Mouse (Mus musculus) gastrocnemius, postnatal 14 days (tissue): Measurements from ENCODE around the gene Phf24. TPM values are rescaled to one million over a fixed set of nuclear protein-coding genes. Genes with fewer than 3 reads are reported as not detected.

Experiments used
- DNase-seq: peaks from one replicate; pipeline ENCODE4 v3.0.0; 2021; ENCODE audit warnings: mixed read lengths
- intact Hi-C: fragments of 180-260 bp; cut with DNase I; formaldehyde crosslinking; loops from one replicate; pipeline ENCODE4 v1.15.1; 2025; ENCODE audit warnings: low total_unique reads
- total RNA-seq, 2 experiments: library from RNA; stranded (reverse); gene quantifications; 2 replicates each; pipeline ENCODE4 v1.2.3; 2021

The Phf24 gene
- total RNA-seq, 2 experiments from 2014 or later: 0.45 to 0.66 TPM

GRCm38 (mm10) chr4:42945952-42946351 lies 29.5 kb downstream of the Phf24 start:
- intact Hi-C loops: loop anchor here (5.0 kb wide), 1 partner anchor 69 kb away; no protein-coding TSS in a partner anchor
- no peak for DNase-seq

- DNase-seq: no peak
- intact Hi-C loops: loop anchor here (5.0 kb wide), 1 partner anchor 70 kb away; no protein-coding TSS in a partner anchor
Observed at GRCm38 (mm10) chr4:42946733-42947290, 30.4 kb downstream of the Phf24 start.

GRCm38 (mm10) chr4:42948527-42948926 lies 32.1 kb downstream of the Phf24 start:
- intact Hi-C loops: loop anchor here (5.0 kb wide), 1 partner anchor 71 kb away; no protein-coding TSS in a partner anchor
- no peak for DNase-seq

- intact Hi-C loops: loop anchor here (5.0 kb wide), 1 partner anchor 72 kb away; no protein-coding TSS in a partner anchor
Observed at GRCm38 (mm10) chr4:42949051-42949675, 32.7 kb downstream of the Phf24 start.

GRCm38 (mm10) chr4:42949676-42950051 lies 33.2 kb downstream of the Phf24 start, which contains the start of gene Dnajb5:
Gene Dnajb5 (plus strand): TSS chr4:42949814.
- intact Hi-C loops: loop anchor here (5.0 kb wide), 1 partner anchor 72 kb away; no protein-coding TSS in a partner anchor
- DNase-seq: peak; percentile 96

More at GRCm38 (mm10) chr4:42949051-42949675, 32.7 kb downstream of the Phf24 start:
- DNase-seq: no peak

- intact Hi-C loops: no loop called here
- DNase-seq: peak; percentile 94
Observed at GRCm38 (mm10) chr4:42950065-42950558, 33.7 kb downstream of the Phf24 start.

GRCm38 (mm10) chr4:42951206-42952195 lies 35.0 kb downstream of the Phf24 start:
- intact Hi-C loops: no loop called here

GRCm38 (mm10) chr4:42952563-42952962 lies 36.1 kb downstream of the Phf24 start:
- peak; percentile 77 for DNase-seq
- intact Hi-C loops: no loop called here

More at GRCm38 (mm10) chr4:42951206-42952195, 35.0 kb downstream of the Phf24 start:
- DNase-seq: no peak

GRCm38 (mm10) chr4:42953435-42954094 lies 37.1 kb downstream of the Phf24 start:
- DNase-seq: peak; percentile 85
- intact Hi-C loops: no loop called here

- intact Hi-C loops: no loop called here
Observed at GRCm38 (mm10) chr4:42954297-42954696, 37.8 kb downstream of the Phf24 start.

GRCm38 (mm10) chr4:42955200-42955599 lies 38.7 kb downstream of the Phf24 start:
- intact Hi-C loops: no loop called here
- no peak for DNase-seq

More at GRCm38 (mm10) chr4:42954297-42954696, 37.8 kb downstream of the Phf24 start:
- DNase-seq: peak; percentile 77

GRCm38 (mm10) chr4:42956581-42956980 lies 40.1 kb downstream of the Phf24 start:
- intact Hi-C loops: no loop called here

GRCm38 (mm10) chr4:42957306-42957705 lies 40.8 kb downstream of the Phf24 start:
- no peak for DNase-seq
- intact Hi-C loops: no loop called here

More at GRCm38 (mm10) chr4:42956581-42956980, 40.1 kb downstream of the Phf24 start:
- no peak for DNase-seq

- DNase-seq: no peak
- intact Hi-C loops: no loop called here
Observed at GRCm38 (mm10) chr4:42957979-42958378, 41.5 kb downstream of the Phf24 start.

GRCm38 (mm10) chr4:42958942-42959341 lies 42.5 kb downstream of the Phf24 start:
- DNase-seq: no peak
- intact Hi-C loops: no loop called here

- intact Hi-C loops: no loop called here
- no peak for DNase-seq
Observed at GRCm38 (mm10) chr4:42959382-42959781, 42.9 kb downstream of the Phf24 start.

- intact Hi-C loops: no loop called here
- peak; percentile 55 for DNase-seq
Observed at GRCm38 (mm10) chr4:42961592-42961991, 45.1 kb downstream of the Phf24 start.

- no peak for DNase-seq
- intact Hi-C loops: no loop called here
Observed at GRCm38 (mm10) chr4:42963480-42963879, 47.0 kb downstream of the Phf24 start.
